Mouse (Mus musculus): ENCODE results near the gene Rd3l.

The Rd3l gene

GRCm38 (mm10) chr12:111980887-111981367, at the start of gene Rd3l:
Gene Rd3l, minus strand, starts transcription at chr12:111981317.
- no peak for DNase-seq (ENCODE audit: low spot score in 2 of 2)

GRCm38 (mm10) chr12:112027408-112027807, 46.3 kb upstream of the Rd3l start:
- no peak for DNase-seq (ENCODE audit: low spot score in 2 of 2)

GRCm38 (mm10) chr12:112025907-112026645, 45.0 kb upstream of the Rd3l start:
- no peak for DNase-seq (ENCODE audit: low spot score in 2 of 2)

- no peak for DNase-seq (ENCODE audit: low spot score in 2 of 2)
These were observed 44.3 kb upstream of the Rd3l start for GRCm38 (mm10) chr12:112025457-112025856.

GRCm38 (mm10) chr12:112024581-112025310, 43.6 kb upstream of the Rd3l start:
- no peak for DNase-seq (ENCODE audit: low spot score in 2 of 2)

- no peak for DNase-seq (ENCODE audit: low spot score in 2 of 2)
These were observed 42.2 kb upstream of the Rd3l start for GRCm38 (mm10) chr12:112023306-112023705.

GRCm38 (mm10) chr12:112016346-112016745, 35.2 kb upstream of the Rd3l start:
- DNase-seq (ENCODE audit: low spot score in 2 of 2), result no peak

- DNase-seq (ENCODE audit: low spot score in 2 of 2), result no peak
These were observed 32.2 kb upstream of the Rd3l start for GRCm38 (mm10) chr12:112013271-112013801.

GRCm38 (mm10) chr12:112012511-112013270, 31.6 kb upstream of the Rd3l start:
- no peak for DNase-seq (ENCODE audit: low spot score in 2 of 2)

GRCm38 (mm10) chr12:112001223-112001622, 20.1 kb upstream of the Rd3l start:
- DNase-seq (ENCODE audit: low spot score in 2 of 2), result peak; percentile 39 to 75

- DNase-seq (ENCODE audit: low spot score in 2 of 2), result no peak
These were observed 18.6 kb upstream of the Rd3l start for GRCm38 (mm10) chr12:111999735-112000134.

GRCm38 (mm10) chr12:111995161-111995560, 14.0 kb upstream of the Rd3l start:
- peak in 1 of 2 experiments; percentile 7 for DNase-seq (ENCODE audit: low spot score in 2 of 2)

- DNase-seq (ENCODE audit: low spot score in 2 of 2), result no peak
These were observed 11.5 kb upstream of the Rd3l start for GRCm38 (mm10) chr12:111992626-111993025.

GRCm38 (mm10) chr12:111986756-111987155, 5.6 kb upstream of the Rd3l start:
- DNase-seq (ENCODE audit: low spot score in 2 of 2), result no peak

- no peak for DNase-seq (ENCODE audit: low spot score in 2 of 2)
These were observed 2.0 kb upstream of the Rd3l start for GRCm38 (mm10) chr12:111983165-111983564.

GRCm38 (mm10) chr12:111981831-111982230, 714 bp upstream of the Rd3l start:
- no peak for DNase-seq (ENCODE audit: low spot score in 2 of 2)

- DNase-seq (ENCODE audit: low spot score in 2 of 2), result no peak
These were observed 2.8 kb downstream of the Rd3l start for GRCm38 (mm10) chr12:111978274-111978673.

GRCm38 (mm10) chr12:111977138-111977537, 4.0 kb downstream of the Rd3l start:
- no peak for DNase-seq (ENCODE audit: low spot score in 2 of 2)

GRCm38 (mm10) chr12:111974578-111974977, 6.5 kb downstream of the Rd3l start:
- DNase-seq (ENCODE audit: low spot score in 2 of 2), result no peak

GRCm38 (mm10) chr12:111972504-111972903, 8.6 kb downstream of the Rd3l start:
- DNase-seq (ENCODE audit: low spot score in 2 of 2), result no peak

GRCm38 (mm10) chr12:111971231-111971686, 9.9 kb downstream of the Rd3l start, which contains the start of gene Tdrd9:
Gene Tdrd9, plus strand, starts transcription at chr12:111971559.
- DNase-seq (ENCODE audit: low spot score in 2 of 2), result no peak

GRCm38 (mm10) chr12:111970085-111970484, 11.0 kb downstream of the Rd3l start:
- DNase-seq (ENCODE audit: low spot score in 2 of 2), result no peak

Data from spleen, postnatal 10 days (tissue).